Mouse (Mus musculus) embryo, embryonic 10.5 days (tissue): ENCODE measurements around the gene Best2.

ENCODE experiments used
- DNase-seq: peaks from one replicate; pipeline ENCODE4 v3.0.0-alpha.2; 2015; ENCODE audit warnings: low spot score

Best2 gene

DNA sequence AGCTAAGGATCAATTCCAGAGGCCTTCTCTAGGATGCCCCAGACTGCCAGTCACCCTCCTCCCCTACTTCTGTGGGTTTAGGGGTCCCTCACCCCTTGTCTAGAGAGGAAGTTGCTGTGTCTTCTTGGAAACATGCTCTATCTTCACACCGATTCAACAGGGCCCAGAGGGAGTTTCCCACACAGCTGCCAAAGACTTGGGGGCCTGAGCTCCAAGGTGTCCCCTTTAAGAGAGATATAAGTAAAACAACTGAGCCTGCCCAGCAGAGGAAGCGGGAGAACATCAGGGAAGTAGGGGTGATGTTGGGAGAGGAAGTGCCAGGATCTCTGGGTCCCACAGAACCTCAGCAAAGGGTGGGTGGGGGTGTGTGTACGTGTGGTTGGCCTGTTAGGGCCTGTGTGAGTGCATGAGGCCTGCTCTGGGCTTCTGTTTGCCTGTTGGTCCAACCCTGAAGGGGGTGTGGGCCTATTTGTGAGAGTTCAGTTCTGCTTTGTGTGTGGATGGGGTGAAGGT is 31.8 kb downstream of the Best2 start:
- no peak for DNase-seq

DNA sequence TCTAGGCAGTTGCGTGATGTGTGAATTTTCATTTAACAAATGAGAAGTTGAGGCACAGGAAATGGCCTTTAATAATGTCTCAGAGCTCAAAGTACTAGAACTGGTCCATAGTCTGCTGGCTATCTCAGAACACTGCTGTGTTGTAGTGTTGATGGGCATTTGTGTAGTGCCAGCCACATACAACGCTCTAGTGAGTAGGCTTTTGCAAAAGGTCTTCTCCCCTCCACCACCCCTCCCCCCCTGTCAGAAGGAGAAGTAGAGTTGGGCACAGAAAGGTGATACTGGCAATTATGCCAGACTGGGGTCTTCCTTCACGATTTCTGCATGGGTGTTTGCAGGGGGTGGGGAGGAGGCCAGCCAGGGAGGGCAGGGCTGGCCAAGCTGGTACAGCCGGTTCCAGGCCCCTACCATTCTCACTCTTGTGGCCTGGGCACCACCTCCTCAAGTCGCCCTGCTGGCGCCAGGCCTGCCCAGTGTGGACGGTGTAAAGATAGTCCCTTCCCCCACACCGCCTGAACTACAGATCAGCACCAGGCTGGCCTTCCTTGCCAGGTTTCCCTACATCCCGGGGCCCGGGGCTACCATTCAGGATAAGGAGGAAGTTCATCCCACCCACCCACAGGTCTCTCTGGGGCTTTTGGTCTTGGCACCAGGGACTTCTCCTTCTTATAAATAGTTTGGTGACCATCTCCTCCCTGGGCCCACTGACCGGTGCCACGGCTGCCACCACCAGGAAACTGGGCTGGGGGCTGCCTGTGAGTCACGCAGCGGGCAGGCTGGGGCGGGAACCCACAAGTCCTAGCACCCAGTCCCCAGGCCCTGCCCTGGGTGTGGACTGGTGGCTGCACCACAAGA is 32.5 kb downstream of the Best2 start:
- DNase-seq, result no peak

- DNase-seq, result no peak
Measured at GRCm38 (mm10) chr8:84980622-84981358, 33.5 kb downstream of the Best2 start.

GRCm38 (mm10) chr8:84979599-84980421 is 34.5 kb downstream of the Best2 start:
- peak; percentile 92 for DNase-seq

DNA sequence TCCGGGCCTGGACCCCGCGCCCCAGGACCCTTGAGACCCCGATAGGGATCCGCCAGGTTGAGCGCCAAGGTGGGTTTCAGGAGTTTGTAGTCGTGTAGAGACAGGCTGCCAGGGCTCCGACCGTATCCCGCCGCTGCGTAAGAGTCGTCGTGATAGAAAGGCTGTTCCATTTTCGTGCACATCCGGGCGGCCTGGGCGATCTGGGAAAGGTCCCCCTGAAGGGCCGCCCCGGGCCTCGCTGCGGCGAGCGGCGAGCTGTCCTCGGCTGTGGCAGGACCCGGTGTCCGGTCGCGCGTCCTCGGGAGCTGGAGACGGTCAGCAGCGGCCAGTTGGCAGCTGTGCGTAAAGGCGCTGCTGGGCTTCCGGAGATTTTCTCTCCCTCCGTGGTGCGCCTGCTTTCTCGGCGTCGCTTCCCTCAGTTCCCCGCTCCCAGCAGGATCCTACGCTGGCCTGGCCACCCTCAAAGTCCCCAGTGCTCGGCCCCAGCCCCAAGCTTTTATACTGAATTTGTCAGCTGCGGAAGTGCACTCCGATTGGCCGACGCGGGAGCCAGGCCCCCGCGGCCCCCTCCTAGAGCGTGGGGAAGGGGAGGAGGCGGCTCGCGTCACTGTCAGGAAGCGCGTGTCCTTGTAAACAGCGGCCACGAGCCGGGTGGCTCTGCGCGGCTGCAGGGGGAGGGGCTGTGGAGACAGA is 35.9 kb downstream of the Best2 start, which contains the start of gene Junb:
TSS of gene Junb (minus strand) at position 471 of the 693 bp plus-strand sequence.
- peak; percentile 86 for DNase-seq

DNA sequence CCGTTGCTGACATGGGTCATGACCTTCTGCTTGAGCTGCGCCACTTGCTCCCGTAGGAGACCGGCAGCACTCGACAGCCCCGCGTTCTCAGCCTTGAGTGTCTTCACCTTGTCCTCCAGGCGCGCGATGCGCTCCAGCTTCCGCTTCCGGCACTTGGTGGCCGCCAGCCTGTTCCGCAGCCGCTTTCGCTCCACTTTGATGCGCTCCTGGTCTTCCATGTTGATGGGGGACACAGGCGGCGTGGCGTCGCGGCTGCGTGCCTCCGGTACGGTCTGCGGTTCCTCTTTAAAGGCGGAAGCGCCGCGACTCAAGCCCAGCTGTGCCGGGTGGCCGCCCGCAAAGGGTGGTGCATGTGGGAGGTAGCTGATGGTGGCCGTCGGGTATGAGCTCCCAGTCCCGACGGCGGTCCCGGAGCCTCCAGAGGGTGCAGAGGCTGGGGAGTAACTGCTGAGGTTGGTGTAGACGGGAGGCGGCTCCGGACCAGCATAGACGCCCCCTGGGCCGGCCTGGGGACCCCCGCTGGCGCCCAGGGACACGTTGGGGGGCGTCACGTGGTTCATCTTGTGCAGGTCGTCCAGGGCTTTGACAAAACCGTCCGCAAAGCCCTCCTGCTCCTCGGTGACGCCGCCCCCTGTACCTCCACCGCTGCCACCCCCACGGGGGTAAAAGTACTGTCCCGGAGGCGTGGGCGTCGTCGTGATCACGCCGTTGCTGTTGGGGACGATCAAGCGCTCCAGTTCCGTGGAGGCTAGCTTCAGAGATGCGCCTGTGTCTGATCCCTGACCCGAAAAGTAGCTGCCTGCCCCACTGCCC is 36.7 kb downstream of the Best2 start:
- DNase-seq, result peak; percentile 69

GRCm38 (mm10) chr8:84976763-84977434 is 37.4 kb downstream of the Best2 start:
- no peak for DNase-seq

DNA sequence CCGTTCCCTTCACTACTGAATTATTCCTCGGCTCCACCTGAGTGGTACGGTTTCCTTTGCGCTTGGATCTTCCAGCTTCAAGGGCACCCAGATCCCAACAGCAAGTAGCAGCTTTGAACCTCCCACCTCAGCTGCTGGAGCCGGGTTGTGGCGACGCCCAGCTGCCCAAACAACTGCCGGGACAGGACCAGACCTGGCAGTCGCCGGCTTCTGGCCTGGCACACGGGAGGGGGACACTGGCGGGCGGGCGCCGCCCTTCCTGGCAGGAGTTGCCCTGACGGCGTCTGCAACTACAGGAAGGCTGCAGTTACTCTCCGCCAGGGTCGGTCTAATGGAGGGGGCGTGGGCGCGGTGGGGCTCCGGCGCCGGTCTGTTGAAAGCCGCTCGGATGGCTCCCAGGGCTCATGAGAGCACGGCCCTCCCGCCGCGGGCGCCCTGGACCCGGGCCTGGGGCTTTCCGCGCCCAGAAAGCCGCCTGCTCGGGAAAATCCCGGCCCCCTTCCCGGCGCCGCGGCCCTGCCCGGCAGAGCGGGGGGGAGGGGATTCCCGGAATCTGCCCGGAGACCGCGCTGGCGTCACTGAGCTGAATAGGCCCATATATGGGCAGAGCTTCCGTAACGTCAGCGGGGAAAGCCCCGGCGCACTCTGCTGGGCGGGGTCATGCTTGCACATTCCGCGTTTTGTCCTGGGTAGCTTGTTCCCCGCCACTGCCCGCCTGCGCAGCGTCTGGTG is 38.1 kb downstream of the Best2 start:
- peak; percentile 95 for DNase-seq

DNA sequence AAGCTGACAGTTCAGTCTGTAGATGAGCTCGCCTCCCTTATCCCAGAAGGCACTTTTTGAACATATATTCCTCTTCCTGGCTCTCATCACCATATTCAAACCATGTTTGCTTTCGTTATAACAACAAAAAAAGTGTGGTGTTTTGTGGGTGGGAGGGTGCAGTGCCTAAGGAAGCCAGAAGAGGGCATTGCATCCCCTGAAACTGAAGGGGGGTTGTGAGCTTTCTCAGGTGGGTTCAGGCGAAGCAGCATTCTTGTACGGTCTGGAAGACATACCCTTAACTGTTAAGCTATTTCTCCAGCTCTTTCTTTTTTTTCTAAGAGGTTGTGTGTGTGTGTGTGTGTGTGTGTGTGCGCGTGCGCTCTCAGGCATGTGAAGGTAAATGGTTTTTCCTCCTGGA is 38.9 kb downstream of the Best2 start:
- DNase-seq, result peak; percentile 74

DNA sequence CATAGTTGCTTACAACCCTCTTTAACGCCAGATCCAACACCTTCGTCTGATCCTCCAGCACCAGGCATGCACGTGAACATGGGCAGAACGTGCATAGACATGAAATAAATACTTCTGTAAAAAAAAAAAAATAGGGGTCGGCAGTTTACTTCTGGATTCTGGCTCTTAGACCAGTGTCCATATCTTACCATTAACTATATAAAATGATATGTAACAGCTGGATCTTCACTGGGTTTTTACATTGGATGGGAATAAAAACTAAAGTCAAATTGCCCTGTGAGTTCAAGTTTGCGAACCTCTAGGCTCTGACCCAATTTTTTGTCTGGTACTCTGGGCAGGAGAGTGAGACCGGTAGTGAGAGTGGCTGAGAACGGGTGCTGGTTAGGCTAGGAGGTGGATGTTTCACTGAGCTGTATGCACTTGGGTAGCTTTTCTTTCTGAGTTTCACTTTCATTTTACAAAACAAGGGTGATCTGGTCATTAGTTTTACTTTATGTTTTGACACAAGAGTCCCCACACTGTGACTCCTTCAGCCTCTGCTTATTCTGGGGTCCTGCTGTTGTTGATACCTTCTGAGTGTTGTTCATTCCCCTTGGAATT is 39.7 kb downstream of the Best2 start:
- DNase-seq, result no peak

GRCm38 (mm10) chr8:84973803-84974542 is 40.4 kb downstream of the Best2 start:
- peak; percentile 82 for DNase-seq

- DNase-seq, result no peak
Measured at GRCm38 (mm10) chr8:84973079-84973478, 41.3 kb downstream of the Best2 start.

DNA sequence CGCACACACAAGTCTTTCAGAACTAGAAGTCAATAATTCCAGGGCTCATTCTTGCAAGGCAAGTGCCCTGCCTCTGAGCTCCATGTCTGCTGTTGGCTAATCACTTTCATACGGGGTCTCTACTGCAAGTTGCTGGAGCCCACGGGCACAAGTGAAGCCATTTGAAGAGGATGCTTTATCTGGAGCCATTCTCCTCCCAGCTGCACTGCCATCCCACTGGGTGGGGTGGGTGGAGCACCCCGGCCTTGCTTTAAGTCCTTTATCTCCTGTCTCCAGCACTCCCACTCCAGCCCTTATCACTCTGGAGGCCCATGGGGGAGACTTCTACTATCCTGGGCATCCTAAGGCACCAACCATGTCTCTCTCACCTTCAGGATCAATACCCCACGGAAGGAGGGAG is 43.4 kb downstream of the Best2 start:
- DNase-seq, result no peak

GRCm38 (mm10) chr8:84970135-84970790 is 44.1 kb downstream of the Best2 start:
- DNase-seq, result peak; percentile 64

- peak; percentile 85 for DNase-seq
Measured at GRCm38 (mm10) chr8:84969241-84970134, 44.8 kb downstream of the Best2 start, which contains the start of the genes Gm49661, Prdx2 and Rnaseh2a. Gene Gm49661 (minus strand): TSS chr8:84969433. Gene Prdx2 (plus strand): TSS chr8:84969587. Gene Rnaseh2a (minus strand): TSS chr8:84969767.

DNA sequence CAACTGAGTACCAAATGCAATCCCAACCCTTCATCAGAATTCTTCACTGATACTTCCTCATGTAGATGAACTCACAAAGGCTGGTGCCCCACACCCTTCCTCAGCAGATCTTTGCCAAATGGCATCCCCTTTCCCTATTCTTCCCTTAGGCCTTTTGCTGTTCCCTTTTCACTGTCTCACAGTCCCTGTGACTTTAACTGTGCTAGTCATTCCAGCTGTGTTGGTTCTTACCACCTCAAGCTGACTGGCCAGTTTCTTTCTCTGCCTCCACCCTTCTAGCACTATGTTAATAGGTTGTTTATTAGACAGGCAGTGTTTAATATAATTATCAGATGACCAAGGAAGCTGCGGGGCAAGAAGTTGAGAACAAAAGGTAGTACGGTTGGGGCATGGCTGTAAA is 45.7 kb downstream of the Best2 start:
- peak; percentile 31 for DNase-seq
